38 mouse cellular contexts compared by ENCODE assay signal in the genomic region with DNA sequence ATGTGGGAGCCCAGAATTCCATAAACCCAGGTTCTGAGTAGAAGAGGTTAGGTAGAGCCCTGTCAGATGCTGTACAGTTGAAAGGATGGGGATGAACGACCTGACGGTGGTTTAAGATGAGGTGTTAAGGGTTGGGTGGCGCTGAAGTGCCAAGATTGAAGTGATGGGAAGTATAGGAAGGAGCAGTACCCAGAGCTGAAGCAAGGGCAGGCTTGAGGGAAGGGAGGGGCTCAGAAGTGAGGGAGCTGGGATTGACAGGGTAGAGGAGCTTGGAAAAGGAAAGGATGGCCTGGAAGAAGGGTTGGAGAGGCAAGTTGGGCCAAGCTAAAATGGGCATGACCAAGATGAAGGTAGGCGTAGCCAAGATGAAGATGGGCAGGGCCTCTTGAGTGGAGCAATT. TPM values are rescaled to one million over a fixed set of nuclear protein-coding genes. Genes with fewer than 3 reads are reported as not detected.
"Had no signal": no experiment of that assay in that cellular context is flagged by ENCODE, and none has a peak within 500 bp of the region (broad histone marks: within the 10 kb centered on the region; RNA-seq: fewer than 3 reads in every experiment).

No protein-coding gene starts in this region.

- H3K9ac ChIP-seq: limb, embryonic 12.5 days; limb, embryonic 13.5 days; limb, embryonic 15.5 days; liver, embryonic 12.5 days; liver, embryonic 13.5 days; liver, embryonic 14.5 days; liver, embryonic 15.5 days; liver, postnatal 0 days; lung, embryonic 14.5 days; lung, embryonic 15.5 days; midbrain, embryonic 12.5 days; midbrain, embryonic 13.5 days; midbrain, embryonic 15.5 days; neural tube, embryonic 12.5 days had no signal

- H3K9me3 ChIP-seq: limb, embryonic 10.5 days; limb, embryonic 12.5 days; limb, embryonic 13.5 days; limb, embryonic 15.5 days; liver, embryonic 12.5 days; liver, embryonic 13.5 days; liver, embryonic 15.5 days; lung, embryonic 15.5 days; megakaryocyte, embryonic 14.5 days; midbrain, embryonic 10.5 days; midbrain, embryonic 12.5 days; midbrain, embryonic 13.5 days; midbrain, embryonic 15.5 days; neural tube, embryonic 12.5 days had no signal

- H3K36me3 ChIP-seq: limb, embryonic 10.5 days; limb, embryonic 12.5 days; limb, embryonic 13.5 days; limb, embryonic 15.5 days; liver, embryonic 12.5 days; liver, embryonic 13.5 days; liver, embryonic 15.5 days; lung, embryonic 15.5 days; midbrain, embryonic 10.5 days; midbrain, embryonic 12.5 days; midbrain, embryonic 13.5 days; midbrain, embryonic 15.5 days; neural tube, embryonic 12.5 days had no signal

- H3K4me2 ChIP-seq: limb, embryonic 12.5 days; limb, embryonic 13.5 days; limb, embryonic 15.5 days; liver, embryonic 11.5 days; liver, embryonic 12.5 days; liver, embryonic 13.5 days; liver, embryonic 15.5 days; lung, embryonic 14.5 days; lung, embryonic 15.5 days; midbrain, embryonic 11.5 days; midbrain, embryonic 12.5 days; midbrain, embryonic 13.5 days; midbrain, embryonic 15.5 days; neural tube, embryonic 12.5 days had no signal

- H3K4me3 ChIP-seq: limb, embryonic 10.5 days; limb, embryonic 12.5 days; limb, embryonic 13.5 days; limb, embryonic 15.5 days; liver, embryonic 12.5 days; liver, embryonic 13.5 days; liver, embryonic 15.5 days; lung, embryonic 15.5 days; megakaryocyte, embryonic 14.5 days; midbrain, embryonic 10.5 days; midbrain, embryonic 12.5 days; midbrain, embryonic 13.5 days; midbrain, embryonic 15.5 days; myocyte; neural tube, embryonic 12.5 days had no signal

- DNase-seq: left cerebral cortex, postnatal 4 days; liver; liver, embryonic 13.5 days; liver, postnatal 0 days; lung, adult 18-20 months; lung, adult 2 months; lung, embryonic 14.5 days; lung, postnatal 10 days; lung, postnatal 14 days; lung, postnatal 36 days; lung, postnatal 4 days; midbrain, embryonic 14.5 days had no signal

- H3K4me1 ChIP-seq: limb, embryonic 10.5 days; limb, embryonic 12.5 days; limb, embryonic 13.5 days; limb, embryonic 15.5 days; liver, embryonic 12.5 days; liver, embryonic 13.5 days; liver, embryonic 15.5 days; lung, embryonic 15.5 days; megakaryocyte, embryonic 14.5 days; midbrain, embryonic 10.5 days; midbrain, embryonic 12.5 days; midbrain, embryonic 13.5 days; midbrain, embryonic 15.5 days; neural tube, embryonic 12.5 days had no signal

- H3K27ac ChIP-seq: limb, embryonic 10.5 days; limb, embryonic 12.5 days; limb, embryonic 13.5 days; limb, embryonic 15.5 days; liver, embryonic 12.5 days; liver, embryonic 13.5 days; liver, embryonic 14.5 days; liver, embryonic 15.5 days; lung, embryonic 15.5 days; macrophage; midbrain, embryonic 10.5 days; midbrain, embryonic 12.5 days; midbrain, embryonic 13.5 days; midbrain, embryonic 15.5 days; neural tube, embryonic 12.5 days had no signal

- ATAC-seq: liver, embryonic 12.5 days; liver, postnatal 0 days; lung, postnatal 0 days; midbrain, embryonic 13.5 days; midbrain, embryonic 15.5 days; midbrain, embryonic 16.5 days had no signal

RNA-seq across cellular contexts. Expression of gene Wnt7a, which starts 10.5 kb away (rescaled TPM):
- total RNA-seq: liver, adult 2 months; megakaryocyte progenitor cell, adult 5-6 weeks; megakaryocyte, adult 5-6 weeks; megakaryocyte-erythroid progenitor cell, adult 5-6 weeks; monocyte, adult 5-6 weeks had no signal
- polyA plus RNA-seq: liver, adult 2 months; liver, embryonic 12.5 days; liver, embryonic 13.5 days; liver, embryonic 14.5 days; liver, embryonic 15.5 days; liver, embryonic 16.5 days; macrophage; myocyte had no signal
